Mouse (Mus musculus): ENCODE data around the gene Pate2.

DNA sequence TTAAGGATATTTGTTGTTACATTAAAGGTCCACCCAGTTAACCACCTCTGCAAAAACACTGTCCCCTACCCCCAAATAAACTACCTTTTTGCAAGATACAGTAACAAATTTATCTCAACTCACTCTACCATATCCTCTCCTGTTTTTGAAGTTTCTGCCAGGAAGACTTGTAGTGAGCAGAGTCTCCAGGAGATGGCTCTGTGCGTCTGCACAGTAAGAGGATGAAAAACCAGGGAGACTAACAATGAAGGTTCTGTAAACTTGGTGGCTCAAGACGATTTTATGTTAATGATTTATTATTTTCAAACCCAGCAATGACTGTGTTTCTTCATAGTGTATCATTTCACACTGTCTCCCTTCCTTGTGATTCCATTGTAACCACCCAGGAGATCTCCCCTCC, 22.8 kb downstream of the Pate2 start:
- TF ChIP-seq CTCF (IDR thresholded peaks at IDR 0.05; ENCODE audit: borderline replicate concordance, insufficient read depth, low read depth, low read length), result no peak
- no peak for TF ChIP-seq POLR2A (IDR thresholded peaks at IDR 0.05; ENCODE audit: borderline replicate concordance, insufficient read depth, low read length)

Data from cerebellum, adult 2 months (tissue).